Mouse (Mus musculus) liver, adult 2 months (tissue): Measurements from ENCODE around the gene Ttll5. TPM values are rescaled to one million over a fixed set of nuclear protein-coding genes. Genes with fewer than 3 reads are reported as not detected.
A peak's percentile ranks its signal among the peaks of the same experiment; 100 is the strongest.

Experiments
- DNase-seq: peaks from one replicate; pipeline ENCODE4 v3.0.0-alpha.2; 2011; ENCODE audit warnings: low read depth, low spot score; ENCODE audit errors: extremely low read depth
- H3K27ac ChIP-seq: fragments of 200-500 bp; replicated peaks from 2 replicates; pipeline ENCODE4 v1.5.1; 2012; ENCODE audit warnings: low read depth, mild to moderate bottlenecking, control low read depth, inconsistent platforms, low read length; ENCODE audit not compliant: insufficient read depth
- H3K27me3 ChIP-seq: fragments of 200-500 bp; 2 replicates; pipeline ENCODE4 v1.6.1; 2012; ENCODE audit warnings: mild to moderate bottlenecking, moderate library complexity, low read length, inconsistent platforms; ENCODE audit not compliant: control insufficient read depth, insufficient read depth
- H3K36me3 ChIP-seq: fragments of 200-500 bp; 2 replicates; pipeline ENCODE4 v1.6.1; 2012; ENCODE audit warnings: low read length, inconsistent platforms; ENCODE audit not compliant: control insufficient read depth, insufficient read depth
- H3K4me1 ChIP-seq: fragments of 200-500 bp; 2 replicates; pipeline ENCODE4 v1.6.1; 2011; ENCODE audit warnings: low read length; ENCODE audit not compliant: control insufficient read depth, insufficient read depth
- H3K4me3 ChIP-seq: fragments of 200-500 bp; 2 replicates; pipeline ENCODE4 v1.5.1; 2011; ENCODE audit warnings: low read depth, mild to moderate bottlenecking, control low read depth, low read length, moderate library complexity; ENCODE audit not compliant: insufficient read depth
- H3K79me2 ChIP-seq: fragments of 200-500 bp; 2 replicates; pipeline ENCODE4 v1.6.1; 2012; ENCODE audit warnings: inconsistent platforms, mild to moderate bottlenecking, low read length, moderate library complexity; ENCODE audit not compliant: control insufficient read depth, insufficient read depth
- H3K9ac ChIP-seq: fragments of 200-500 bp; 2 replicates; pipeline ENCODE4 v1.6.1; 2012; ENCODE audit warnings: low read depth, mild to moderate bottlenecking, control low read depth, inconsistent platforms, low read length
- CTCF ChIP-seq: fragments of 200-500 bp; IDR thresholded peaks from 2 replicates; pipeline ENCODE4 v1.5.1; 2011; ENCODE audit warnings: low read depth, low read length, control low read depth
- POLR2A ChIP-seq: fragments of 200-500 bp; IDR thresholded peaks from 2 replicates; pipeline ENCODE4 v1.6.1; 2011; ENCODE audit warnings: low read length, control low read depth; ENCODE audit not compliant: insufficient read depth; ENCODE audit errors: extremely low read depth
- WGBS: fragments of 180-500 bp; shearing (Covaris S2); methylation state at CpG from one replicate; pipeline ENCODE4 v1.1.7; 2018; 5-methylcytosine and 5-hydroxymethylcytosine counted together
- polyA plus RNA-seq: library from polyadenylated mRNA; depleted of rRNA; stranded (reverse); fragments of >200 nt; gene quantifications from 2 replicates; pipeline ENCODE4 v1.2.3, GENCODE M21; 2012
- total RNA-seq: library from RNA; depleted of rRNA; stranded (reverse); fragments of >200 nt; gene quantifications from 2 replicates; pipeline ENCODE4 v1.2.3, GENCODE M21; 2014

Ttll5 gene
- total and polyA plus RNA-seq, 2 experiments: 7.6 to 13.1 TPM

GRCm38 (mm10) chr12:86036368-86037166, 212.1 kb downstream of the Ttll5 start:
- Histone ChIP-seq H3K27ac (no peak overlapping the region), H3K36me3 (no peaks in the 10 kb centered on the region), H3K4me3 (no peak overlapping the region), H3K9ac (no peak overlapping the region), H3K27me3 (no peaks in the 10 kb centered on the region), H3K4me1 (no peaks in the 10 kb centered on the region), H3K79me2 (no peaks in the 10 kb centered on the region)
- 85% methylated on average over 9 of the region's 9 CpGs for WGBS
- no peak for DNase-seq
- TF ChIP-seq POLR2A (no peak), CTCF (no peak)

GRCm38 (mm10) chr12:86037235-86037921, 212.9 kb downstream of the Ttll5 start:
- H3K4me3 ChIP-seq: no peak overlapping the region
- no peak for DNase-seq
- no peaks in the 10 kb centered on the region for H3K36me3 ChIP-seq
- H3K4me1 ChIP-seq: no peaks in the 10 kb centered on the region
- 75% methylated on average over 12 of the region's 12 CpGs for WGBS
- H3K27ac ChIP-seq: no peak overlapping the region
- TF ChIP-seq CTCF (no peak), POLR2A (no peak)
- no peak overlapping the region for H3K9ac ChIP-seq
- H3K27me3 ChIP-seq: no peaks in the 10 kb centered on the region
- no peaks in the 10 kb centered on the region for H3K79me2 ChIP-seq

DNA sequence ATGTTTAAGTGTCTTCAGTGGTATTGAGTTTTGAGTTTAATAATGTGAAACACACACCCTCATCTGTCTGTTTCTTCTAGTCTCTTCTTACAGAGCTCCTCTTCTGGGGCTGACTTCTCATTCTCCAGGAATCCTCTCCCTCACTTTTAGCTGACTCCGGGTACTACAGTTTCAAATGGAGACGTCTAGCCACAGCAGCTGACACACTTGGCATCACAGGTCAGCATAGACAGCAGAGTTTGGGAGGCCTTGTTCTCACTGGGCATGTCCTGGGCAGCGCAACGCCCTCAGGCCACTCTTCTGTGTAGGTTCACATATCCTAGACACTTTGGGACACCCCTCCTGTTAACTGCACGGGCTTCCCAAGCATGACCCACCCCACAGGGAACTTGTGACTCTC, 214.6 kb downstream of the Ttll5 start:
- TF ChIP-seq CTCF: no peak
- no peak for TF ChIP-seq POLR2A
- no peaks in the 10 kb centered on the region for H3K79me2 ChIP-seq
- no peaks in the 10 kb centered on the region for H3K36me3 ChIP-seq
- no peaks in the 10 kb centered on the region for H3K4me1 ChIP-seq
- DNase-seq: no peak
- 94% methylated on average over 5 of the region's 5 CpGs for WGBS
- no peak overlapping the region for H3K9ac ChIP-seq
- H3K27me3 ChIP-seq: no peaks in the 10 kb centered on the region
- H3K4me3 ChIP-seq: no peak overlapping the region
- no peak overlapping the region for H3K27ac ChIP-seq

DNA sequence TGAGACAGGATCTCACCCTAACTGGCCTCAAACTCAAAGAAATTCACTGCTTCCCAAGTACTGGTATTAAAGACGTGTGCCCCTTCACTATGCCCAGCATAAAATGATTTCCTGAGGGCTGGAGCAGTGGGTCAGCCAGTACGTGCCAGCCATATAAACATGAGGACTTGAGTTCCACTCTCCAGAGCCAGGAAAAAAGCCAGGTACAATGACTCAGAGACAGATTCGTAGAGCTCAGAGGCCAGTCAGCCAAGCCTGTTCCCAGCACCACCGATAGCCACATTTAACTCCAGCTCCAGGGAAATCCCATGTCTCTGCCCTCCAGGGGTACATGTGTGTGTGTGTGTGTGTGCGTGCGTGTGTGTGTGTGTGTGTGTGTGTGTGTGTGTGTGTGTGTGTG, 215.3 kb downstream of the Ttll5 start:
- no peaks in the 10 kb centered on the region for H3K27me3 ChIP-seq
- 90% methylated on average over 4 of the region's 6 CpGs for WGBS
- H3K9ac ChIP-seq: no peak overlapping the region
- H3K79me2 ChIP-seq: no peaks in the 10 kb centered on the region
- H3K27ac ChIP-seq: no peak overlapping the region
- DNase-seq: no peak
- no peaks in the 10 kb centered on the region for H3K36me3 ChIP-seq
- no peak overlapping the region for H3K4me3 ChIP-seq
- TF ChIP-seq CTCF (no peak), POLR2A (no peak)
- H3K4me1 ChIP-seq: no peaks in the 10 kb centered on the region

DNA sequence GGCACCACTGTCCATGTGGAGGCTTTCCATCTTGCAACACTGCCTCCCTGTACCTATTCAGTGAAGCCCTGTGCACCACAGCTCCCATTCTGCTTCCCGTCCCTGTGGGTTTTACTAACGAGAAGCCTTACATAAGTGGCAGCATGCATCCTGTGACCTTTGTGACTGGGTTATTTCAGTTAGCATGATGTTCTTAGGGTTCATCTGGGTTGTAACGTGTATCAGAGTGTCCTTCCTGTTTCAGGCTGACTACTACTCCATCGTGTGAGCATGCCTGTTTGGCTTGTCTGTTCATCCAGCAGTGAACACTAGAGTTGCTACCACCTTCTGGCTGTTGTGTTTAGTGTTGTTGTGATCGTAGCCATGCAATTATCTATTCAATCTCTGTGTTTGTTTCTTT, 221.7 kb downstream of the Ttll5 start:
- DNase-seq: peak; percentile 48
- H3K79me2 ChIP-seq: no peaks in the 10 kb centered on the region
- no peaks in the 10 kb centered on the region for H3K4me1 ChIP-seq
- H3K4me3 ChIP-seq: no peak overlapping the region
- WGBS: 77% methylated on average over 5 of the region's 5 CpGs
- no peaks in the 10 kb centered on the region for H3K36me3 ChIP-seq
- TF ChIP-seq POLR2A (no peak), CTCF (no peak)
- H3K27me3 ChIP-seq: no peaks in the 10 kb centered on the region
- H3K9ac ChIP-seq: no peak overlapping the region
- H3K27ac ChIP-seq: no peak overlapping the region

GRCm38 (mm10) chr12:86046776-86047175, 222.3 kb downstream of the Ttll5 start:
- 98% methylated on average over 2 of the region's 2 CpGs for WGBS
- H3K79me2 ChIP-seq: no peaks in the 10 kb centered on the region

More at GRCm38 (mm10) chr12:86046776-86047175, 222.3 kb downstream of the Ttll5 start:
- H3K27ac ChIP-seq: no peak overlapping the region
- no peak overlapping the region for H3K9ac ChIP-seq
- H3K4me1 ChIP-seq: no peaks in the 10 kb centered on the region
- TF ChIP-seq POLR2A: no peak
- no peak for TF ChIP-seq CTCF
- no peaks in the 10 kb centered on the region for H3K36me3 ChIP-seq
- H3K27me3 ChIP-seq: no peaks in the 10 kb centered on the region
- H3K4me3 ChIP-seq: no peak overlapping the region
- no peak for DNase-seq
